ENCODE assay signal across 14 mouse cellular contexts in the genomic region with DNA sequence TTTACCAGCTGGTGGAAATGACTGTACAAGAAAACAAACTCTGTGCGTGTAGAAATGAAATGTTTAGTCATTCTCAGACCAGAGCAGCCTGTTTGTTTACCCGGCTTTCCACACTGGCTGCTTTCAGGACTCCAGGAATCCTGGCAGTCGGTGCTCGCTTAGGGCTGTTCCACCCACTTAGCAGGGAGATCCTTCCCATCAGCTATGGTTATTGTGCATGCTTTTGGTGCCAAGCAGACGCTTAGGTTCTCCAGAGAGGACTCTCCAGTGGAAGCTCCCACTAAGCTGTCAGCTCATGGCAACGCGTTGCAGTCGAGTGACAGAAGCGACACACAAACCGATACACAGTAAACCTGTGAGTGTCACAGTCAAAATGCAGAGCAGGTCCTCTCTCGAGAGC. TPM values are rescaled to one million over a fixed set of nuclear protein-coding genes. Genes with fewer than 3 reads are reported as not detected.
DNase-seq lines count a peak whose midpoint lies in the region; ATAC-seq lines count a peak whose summit lies in the region.
"Had no signal": no experiment of that assay in that cellular context is flagged by ENCODE, and none has a peak within 500 bp of the region (broad histone marks: within the 10 kb centered on the region; RNA-seq: fewer than 3 reads in every experiment).

No protein-coding gene starts in this region.

- H3K4me2 ChIP-seq in forebrain, embryonic 14.5 days (ENCODE audit: low read length) = no peak overlapping the region
- no peak overlapping the region for H3K4me2 ChIP-seq in forebrain, embryonic 12.5 days
- no peak overlapping the region for H3K4me2 ChIP-seq in hindbrain, embryonic 16.5 days (ENCODE audit: low read length)
- H3K4me2 ChIP-seq in intestine, embryonic 15.5 days (replicated peaks) = no peak overlapping the region
- H3K4me2 ChIP-seq: heart, embryonic 12.5 days had no signal

- no peaks in the 10 kb centered on the region for H3K9me3 ChIP-seq in forebrain, embryonic 14.5 days (replicated peaks; ENCODE audit: control insufficient read depth, low read length)
- H3K9me3 ChIP-seq in forebrain, embryonic 12.5 days = no peaks in the 10 kb centered on the region
- H3K9me3 ChIP-seq in hindbrain, embryonic 16.5 days (ENCODE audit: control insufficient read depth, low read length) = no peaks in the 10 kb centered on the region
- no peaks in the 10 kb centered on the region for H3K9me3 ChIP-seq in intestine, embryonic 15.5 days
- H3K9me3 ChIP-seq: limb, embryonic 10.5 days had no signal

- H3K9ac ChIP-seq in forebrain, embryonic 14.5 days (ENCODE audit: low read length) = no peak overlapping the region
- no peak overlapping the region for H3K9ac ChIP-seq in forebrain, embryonic 12.5 days
- H3K9ac ChIP-seq in hindbrain, embryonic 16.5 days (ENCODE audit: low read depth, low read length) = no peak overlapping the region
- H3K9ac ChIP-seq in intestine, embryonic 15.5 days = no peak overlapping the region
- H3K9ac ChIP-seq: heart, embryonic 12.5 days had no signal

- intact Hi-C loops in left cerebral cortex, postnatal 4 days (cut with DNase I) = no loop called here

- peak; percentile 86; the same call in 1 of the 2 replicates for ATAC-seq in forebrain, embryonic 14.5 days
- no peak for ATAC-seq in forebrain, embryonic 12.5 days (ENCODE audit: low FRiP score)
- ATAC-seq in hindbrain, embryonic 16.5 days = 0 out of 2 replicates have a peak, but pooled peaks have one; percentile 37
- no peak for ATAC-seq in intestine, embryonic 15.5 days
- ATAC-seq: intestine, postnatal 0 days had no signal

- no peaks in the 10 kb centered on the region for H3K36me3 ChIP-seq in forebrain, embryonic 14.5 days (ENCODE audit: control insufficient read depth, insufficient read depth, low read length)
- H3K36me3 ChIP-seq in forebrain, embryonic 12.5 days (replicated peaks) = no peaks in the 10 kb centered on the region
- H3K36me3 ChIP-seq in hindbrain, embryonic 16.5 days (ENCODE audit: control insufficient read depth, insufficient read depth, low read length) = no peaks in the 10 kb centered on the region
- H3K36me3 ChIP-seq in intestine, embryonic 15.5 days = no peaks in the 10 kb centered on the region
- H3K36me3 ChIP-seq: heart, embryonic 12.5 days; limb, embryonic 10.5 days had no signal

- no peaks in the 10 kb centered on the region for H3K4me1 ChIP-seq in forebrain, embryonic 14.5 days (ENCODE audit: control insufficient read depth, insufficient read depth, low read length)
- no peaks in the 10 kb centered on the region for H3K4me1 ChIP-seq in forebrain, embryonic 12.5 days
- no peaks in the 10 kb centered on the region; the same call in 1 of the 2 replicates for H3K4me1 ChIP-seq in hindbrain, embryonic 16.5 days (ENCODE audit: control insufficient read depth, insufficient read depth, low read depth, low read length)
- 0 out of 2 replicates have a peak, but pooled peaks cover 2% of the 10 kb centered on the region for H3K4me1 ChIP-seq in intestine, embryonic 15.5 days (replicated peaks)
- H3K4me1 ChIP-seq: heart, embryonic 12.5 days had no signal

- 74% methylated on average over 11 of the region's 11 CpGs for WGBS in forebrain, embryonic 14.5 days
- WGBS in forebrain, embryonic 12.5 days = 80% methylated on average over 11 of the region's 11 CpGs
- 65% methylated on average over 11 of the region's 11 CpGs for WGBS in hindbrain, embryonic 16.5 days
- WGBS in intestine, embryonic 15.5 days = 64% methylated on average over 11 of the region's 11 CpGs

- peak; percentile 68 for DNase-seq in forebrain, embryonic 14.5 days (ENCODE audit: low spot score)
- peak; percentile 79 for DNase-seq in brain, adult 2 months (ENCODE audit: low read depth, low spot score)
- DNase-seq in left cerebral cortex, postnatal 4 days = peak; percentile 21
- no peak for DNase-seq in ovary, postnatal 14 days (ENCODE audit: low spot score)
- DNase-seq in urinary bladder, postnatal 14 days (ENCODE audit: low spot score) = no peak
- DNase-seq: adrenal gland, postnatal 14 days; cerebellum, adult 9-10 months; lung, postnatal 14 days had no signal

- H3K4me3 ChIP-seq in forebrain, embryonic 14.5 days (ENCODE audit: low read depth, low read length) = no peak overlapping the region
- H3K4me3 ChIP-seq in forebrain, embryonic 12.5 days (replicated peaks) = no peak overlapping the region
- H3K4me3 ChIP-seq in hindbrain, embryonic 16.5 days (ENCODE audit: low read length) = no peak overlapping the region
- H3K4me3 ChIP-seq in intestine, embryonic 15.5 days (replicated peaks) = no peak overlapping the region
- H3K4me3 ChIP-seq: heart, embryonic 12.5 days; limb, embryonic 10.5 days had no signal

- no peaks in the 10 kb centered on the region for H3K27me3 ChIP-seq in forebrain, embryonic 14.5 days (replicated peaks; ENCODE audit: control insufficient read depth, insufficient read depth, low read length)
- no peaks in the 10 kb centered on the region for H3K27me3 ChIP-seq in forebrain, embryonic 12.5 days
- H3K27me3 ChIP-seq in hindbrain, embryonic 16.5 days (replicated peaks; ENCODE audit: control insufficient read depth, insufficient read depth, low read length) = no peaks in the 10 kb centered on the region
- H3K27me3 ChIP-seq in intestine, embryonic 15.5 days (replicated peaks) = no peaks in the 10 kb centered on the region
- H3K27me3 ChIP-seq: heart, embryonic 12.5 days had no signal

- H3K27ac ChIP-seq in forebrain, embryonic 14.5 days (ENCODE audit: low read depth, low read length) = no peak overlapping the region
- H3K27ac ChIP-seq in forebrain, embryonic 12.5 days = no peak overlapping the region
- no peak overlapping the region for H3K27ac ChIP-seq in hindbrain, embryonic 16.5 days (ENCODE audit: low read depth, low read length)
- no peak overlapping the region for H3K27ac ChIP-seq in intestine, embryonic 15.5 days

RNA-seq across cellular contexts. Expression of a gene that starts 2.7 kb away (rescaled TPM):
- polyA plus RNA-seq in forebrain, embryonic 14.5 days (2014; fragmentation: Nextera tagmentation; extraction: Ambion mirVana) = 2.5 and 3.4 TPM in 2 replicates
- polyA plus RNA-seq in forebrain, embryonic 12.5 days (2016; fragmentation: Nextera tagmentation; extraction: Ambion mirVana) = 4.2 TPM in 2 replicates
- polyA plus RNA-seq in hindbrain, embryonic 16.5 days (2015; fragmentation: Nextera tagmentation; extraction: Ambion mirVana) = 4.8 and 5.0 TPM in 2 replicates
- total RNA-seq in left cerebral cortex, postnatal 4 days (2021) = 10 to 100 TPM; 13.0 to 15.9 TPM
- 1.9 TPM in 2 replicates for polyA plus RNA-seq in intestine, embryonic 15.5 days (2015; fragmentation: Nextera tagmentation; extraction: Ambion mirVana)

Comparison
In these comparisons a context has a peak if more than half of its experiments do, and no peak if none do; other contexts are left out.
1. ATAC-seq: peak in forebrain, embryonic 14.5 days (single experiment) and hindbrain, embryonic 16.5 days (single experiment); none in forebrain, embryonic 12.5 days (single experiment) and intestine, embryonic 15.5 days (single experiment).
2. DNase-seq: peak in forebrain, embryonic 14.5 days (single experiment), brain, adult 2 months (single experiment) and left cerebral cortex, postnatal 4 days (single experiment); none in ovary, postnatal 14 days (single experiment) and urinary bladder, postnatal 14 days (single experiment).